Mouse (Mus musculus) hindbrain, embryonic 15.5 days (tissue): ENCODE measurements around the gene Ndufb7. TPM values are rescaled to one million over a fixed set of nuclear protein-coding genes. Genes with fewer than 3 reads are reported as not detected.
"Not testable (repeated sequence)": the region's sequence is repeated elsewhere in the genome, so short reads cannot be mapped to it uniquely, and the experiment has no call there.

Experiments
- ATAC-seq: fragments of 200-750 bp; cut with Nextera tagmentation; 2 replicates; pipeline ENCODE4 v1.8.0; 2017; ENCODE audit warnings: low read depth, moderate number of reproducible peaks, moderate TSS enrichment; ENCODE audit not compliant: low FRiP score
- H3K27ac ChIP-seq: fragments of 300-500 bp; sonication (generic); replicated peaks from 2 replicates; pipeline ENCODE4 v1.5.1; 2015; ENCODE audit warnings: mild to moderate bottlenecking, inconsistent platforms
- H3K27me3 ChIP-seq: fragments of 300-500 bp; sonication (generic); 2 replicates; pipeline ENCODE4 v1.6.1; 2015; ENCODE audit warnings: control low read depth, inconsistent platforms
- H3K36me3 ChIP-seq: fragments of 300-500 bp; sonication (generic); 2 replicates; pipeline ENCODE4 v1.6.1; 2015; ENCODE audit warnings: control low read depth, inconsistent platforms
- H3K4me1 ChIP-seq: fragments of 300-500 bp; sonication (generic); replicated peaks from 2 replicates; pipeline ENCODE4 v1.6.1; 2015; ENCODE audit warnings: control low read depth, inconsistent platforms
- H3K4me2 ChIP-seq: fragments of 300-500 bp; sonication (generic); 2 replicates; pipeline ENCODE4 v1.6.1; 2015; ENCODE audit warnings: moderate library complexity, mild to moderate bottlenecking, inconsistent platforms
- H3K4me3 ChIP-seq: fragments of 300-500 bp; sonication (generic); 2 replicates; pipeline ENCODE4 v1.5.1; 2015; ENCODE audit warnings: mild to moderate bottlenecking, inconsistent platforms
- H3K9ac ChIP-seq: fragments of 300-500 bp; sonication (generic); 2 replicates; pipeline ENCODE4 v1.6.1; 2015; ENCODE audit warnings: inconsistent platforms
- H3K9me3 ChIP-seq: fragments of 300-500 bp; sonication (generic); 2 replicates; pipeline ENCODE4 v1.6.1; 2016; ENCODE audit warnings: control low read depth, inconsistent platforms
- WGBS: fragments of 180-500 bp; shearing (Covaris S2); methylation state at CpG from one replicate; pipeline ENCODE4 v1.1.7; 2015; 5-methylcytosine and 5-hydroxymethylcytosine counted together
- polyA plus RNA-seq: library from polyadenylated mRNA; unstranded; fragments of >200 nt; fragmentation: Nextera tagmentation; extraction: Ambion mirVana; gene quantifications from 2 replicates; pipeline ENCODE4 v1.2.1, GENCODE M21; 2015

Gene Ndufb7
- polyA plus RNA-seq, 1 experiment from 2014 or later = 333 TPM

- Histone ChIP-seq H3K9ac (no peak overlapping the region), H3K4me2 (no peak overlapping the region), H3K4me1 (peaks cover 22% of the 10 kb centered on the region), H3K27ac (no peak overlapping the region), H3K4me3 (no peak overlapping the region), H3K9me3 (no peaks in the 10 kb centered on the region), H3K36me3 (peaks cover 29% of the 10 kb centered on the region), H3K27me3 (no peaks in the 10 kb centered on the region)
- WGBS = 84% methylated on average over 4 of the region's 4 CpGs
- ATAC-seq = no peak
Observed at GRCm38 (mm10) chr8:83569165-83569564, 2.7 kb downstream of the Ndufb7 start.

DNA sequence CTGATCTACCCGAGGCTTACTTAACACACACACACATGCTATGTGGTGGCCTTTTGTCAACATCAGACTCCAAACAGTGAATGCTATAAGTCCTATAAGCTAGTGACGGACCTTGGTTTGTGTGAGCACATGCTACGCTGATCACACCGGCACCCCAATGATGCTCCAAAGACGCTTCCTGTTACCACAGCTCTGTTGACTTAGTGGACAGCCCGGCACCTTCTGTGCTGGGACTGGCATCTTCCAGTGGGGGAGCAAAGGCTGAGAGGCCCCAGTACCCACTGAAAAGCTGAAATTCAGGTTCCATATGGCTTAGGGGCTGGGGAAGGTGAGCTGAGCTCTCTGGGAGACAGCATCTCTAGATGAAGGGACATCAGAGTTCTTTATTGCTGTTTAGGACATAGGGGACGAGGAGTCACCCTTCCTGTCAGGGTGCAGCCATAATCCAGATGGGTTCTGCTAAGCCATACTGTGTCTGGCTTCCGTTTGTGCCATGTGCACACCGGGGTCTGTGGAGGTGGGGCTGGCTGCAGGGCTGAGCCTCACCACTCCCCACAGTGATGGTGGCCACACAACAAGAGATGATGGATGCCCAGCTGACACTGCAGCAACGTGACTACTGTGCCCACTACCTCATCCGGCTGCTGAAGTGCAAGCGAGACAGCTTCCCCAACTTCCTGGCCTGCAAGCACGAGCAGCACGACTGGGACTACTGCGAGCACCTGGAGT lies 4.0 kb downstream of the Ndufb7 start:
- H3K9me3 ChIP-seq = no peaks in the 10 kb centered on the region
- ATAC-seq = no peak
- no peak overlapping the region for H3K9ac ChIP-seq
- no peaks in the 10 kb centered on the region for H3K27me3 ChIP-seq
- H3K27ac ChIP-seq = no peak overlapping the region
- no peak overlapping the region for H3K4me3 ChIP-seq
- WGBS = 86% methylated on average over 15 of the region's 15 CpGs
- H3K4me2 ChIP-seq = no peak overlapping the region
- H3K36me3 ChIP-seq = peaks cover 29% of the 10 kb centered on the region
- H3K4me1 ChIP-seq = peaks cover 32% of the 10 kb centered on the region

DNA sequence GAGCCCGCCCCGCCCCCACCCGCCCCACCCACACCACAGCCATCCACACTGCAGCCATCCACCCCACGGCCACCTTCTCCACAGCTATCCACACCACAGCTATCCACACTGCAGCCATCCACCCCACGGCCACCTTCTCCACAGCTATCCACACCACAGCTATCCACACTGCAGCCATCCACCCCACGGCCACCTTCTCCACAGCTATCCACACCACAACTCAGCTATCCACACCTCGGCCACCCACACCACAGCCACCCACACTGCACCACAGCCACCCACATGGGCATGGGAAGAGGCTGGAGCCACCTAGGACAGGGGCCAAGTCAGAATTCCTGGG lies 4.5 kb downstream of the Ndufb7 start:
- H3K4me1 ChIP-seq = peaks cover 38% of the 10 kb centered on the region
- H3K9me3 ChIP-seq, H3K27ac ChIP-seq, H3K27me3 ChIP-seq, H3K4me2 ChIP-seq, H3K4me3 ChIP-seq, H3K9ac ChIP-seq, ATAC-seq: not testable (repeated sequence)
- WGBS = 97% methylated on average over 7 of the region's 7 CpGs
- peaks cover 29% of the 10 kb centered on the region for H3K36me3 ChIP-seq

- H3K4me3 ChIP-seq = no peak overlapping the region
- peaks cover 29% of the 10 kb centered on the region for H3K36me3 ChIP-seq
- no peaks in the 10 kb centered on the region for H3K27me3 ChIP-seq
- WGBS = 95% methylated on average over 10 of the region's 10 CpGs
- no peak overlapping the region for H3K9ac ChIP-seq
- H3K4me2 ChIP-seq = no peak overlapping the region
- H3K27ac ChIP-seq = no peak overlapping the region
- no peaks in the 10 kb centered on the region for H3K9me3 ChIP-seq
- H3K4me1 ChIP-seq = peaks cover 43% of the 10 kb centered on the region
- ATAC-seq = no peak
Observed at GRCm38 (mm10) chr8:83571791-83572190, 5.3 kb downstream of the Ndufb7 start.

- ATAC-seq = no peak
- Histone ChIP-seq H3K4me3 (no peak overlapping the region), H3K27ac (no peak overlapping the region), H3K9me3 (no peaks in the 10 kb centered on the region), H3K27me3 (no peaks in the 10 kb centered on the region), H3K4me1 (peaks cover 46% of the 10 kb centered on the region), H3K36me3 (peaks cover 29% of the 10 kb centered on the region), H3K4me2 (no peak overlapping the region), H3K9ac (no peak overlapping the region)
- WGBS = 87% methylated on average over 5 of the region's 5 CpGs
Observed at GRCm38 (mm10) chr8:83572246-83572812, 5.9 kb downstream of the Ndufb7 start.

GRCm38 (mm10) chr8:83573140-83573875 lies 6.8 kb downstream of the Ndufb7 start:
- Histone ChIP-seq H3K9ac (no peak overlapping the region), H3K27me3 (no peaks in the 10 kb centered on the region), H3K4me1 (peaks cover 43% of the 10 kb centered on the region), H3K4me3 (no peak overlapping the region), H3K4me2 (no peak overlapping the region), H3K36me3 (peaks cover 29% of the 10 kb centered on the region), H3K9me3 (no peaks in the 10 kb centered on the region), H3K27ac (no peak overlapping the region)
- 82% methylated on average over 18 of the region's 18 CpGs for WGBS
- ATAC-seq = no peak

- peaks cover 53% of the 10 kb centered on the region for H3K4me1 ChIP-seq
- no peak overlapping the region for H3K27ac ChIP-seq
- WGBS = 82% methylated on average over 15 of the region's 15 CpGs
- no peak for ATAC-seq
- no peak overlapping the region for H3K4me2 ChIP-seq
- H3K27me3 ChIP-seq = no peaks in the 10 kb centered on the region
- no peak overlapping the region for H3K4me3 ChIP-seq
- no peak overlapping the region for H3K9ac ChIP-seq
- H3K9me3 ChIP-seq = no peaks in the 10 kb centered on the region
- H3K36me3 ChIP-seq = peaks cover 29% of the 10 kb centered on the region
Observed at GRCm38 (mm10) chr8:83574631-83575315, 8.3 kb downstream of the Ndufb7 start.

- no peak overlapping the region; the same call in 1 of the 2 replicates for H3K27ac ChIP-seq
Observed at GRCm38 (mm10) chr8:83575561-83576515, 9.4 kb downstream of the Ndufb7 start.

DNA sequence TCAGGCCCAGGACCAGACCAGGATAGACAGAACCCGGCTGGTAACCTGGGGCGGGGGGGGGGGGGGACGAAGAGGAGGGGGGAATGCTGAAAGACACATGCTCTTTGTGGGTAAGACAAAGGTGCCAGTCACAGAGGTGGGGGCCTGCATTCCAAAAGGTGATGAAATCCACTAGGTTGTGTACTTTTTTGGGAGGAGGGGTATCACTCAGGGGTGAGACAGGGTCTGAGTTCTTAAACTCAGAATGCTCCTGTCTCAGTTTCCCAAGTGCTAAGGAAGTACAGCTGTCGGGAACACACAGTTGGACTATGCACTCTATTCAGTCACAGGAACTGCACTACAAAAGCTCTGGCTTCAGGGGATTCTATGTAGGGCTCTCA lies 10.0 kb downstream of the Ndufb7 start:
- WGBS = 68% methylated on average over 2 of the region's 4 CpGs
- Histone ChIP-seq H3K9me3 (no peaks in the 10 kb centered on the region), H3K9ac (no peak overlapping the region), H3K36me3 (peaks cover 18% of the 10 kb centered on the region), H3K27me3 (no peaks in the 10 kb centered on the region), H3K4me2 (no peak overlapping the region), H3K4me3 (no peak overlapping the region), H3K27ac (no peak overlapping the region), H3K4me1 (peaks cover 60% of the 10 kb centered on the region)
- ATAC-seq = no peak

More at GRCm38 (mm10) chr8:83575561-83576515, 9.4 kb downstream of the Ndufb7 start:
- Histone ChIP-seq H3K9me3 (no peaks in the 10 kb centered on the region), H3K4me2 (no peak overlapping the region), H3K9ac (no peak overlapping the region), H3K27me3 (no peaks in the 10 kb centered on the region), H3K4me3 (no peak overlapping the region), H3K36me3 (peaks cover 22% of the 10 kb centered on the region), H3K4me1 (peaks cover 59% of the 10 kb centered on the region)
- ATAC-seq = no peak
- 78% methylated on average over 17 of the region's 17 CpGs for WGBS

DNA sequence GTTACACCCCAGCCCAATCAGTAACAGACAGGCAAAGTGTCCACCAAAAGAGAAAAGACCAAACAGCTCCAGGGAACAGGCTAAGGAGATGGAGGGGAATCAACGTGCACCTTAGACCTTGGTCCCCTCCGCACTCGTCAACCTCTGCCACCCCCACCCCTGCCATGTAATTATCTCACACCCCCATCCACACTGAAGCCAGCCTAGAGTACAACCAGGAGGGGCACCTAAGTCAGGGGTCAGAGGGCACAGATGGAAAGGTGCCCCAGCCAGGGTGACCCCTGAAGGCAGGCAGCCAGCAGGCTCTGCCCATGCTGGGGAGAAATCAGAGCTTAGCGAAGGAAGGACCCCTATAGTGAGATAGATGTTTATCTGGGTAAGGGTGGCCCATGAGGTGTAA lies 10.4 kb downstream of the Ndufb7 start:
- no peak for ATAC-seq
- Histone ChIP-seq H3K9ac (no peak overlapping the region), H3K4me1 (peaks cover 64% of the 10 kb centered on the region)

DNA sequence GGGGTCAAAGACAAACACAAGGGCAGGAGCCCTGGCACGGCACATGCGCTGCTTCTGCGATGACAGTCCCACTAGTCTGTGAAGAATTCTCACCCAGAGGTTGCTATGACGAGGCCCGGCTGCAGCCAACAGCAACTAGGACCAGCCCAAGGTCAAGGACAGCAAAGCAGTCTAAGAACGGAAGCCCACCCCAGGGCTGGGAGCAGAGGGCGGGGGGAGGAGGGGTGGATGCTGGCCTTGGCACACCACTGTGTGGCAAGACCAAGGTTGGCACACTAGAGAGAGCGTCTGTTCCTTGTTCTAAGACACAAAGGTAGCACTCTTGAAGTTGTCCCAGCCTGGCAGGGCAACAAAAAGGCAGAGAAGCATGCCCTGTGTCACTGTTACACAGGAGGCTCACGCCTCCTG lies 10.9 kb downstream of the Ndufb7 start:
- H3K9me3 ChIP-seq = no peaks in the 10 kb centered on the region
- H3K4me2 ChIP-seq = no peak overlapping the region
- peaks cover 69% of the 10 kb centered on the region for H3K4me1 ChIP-seq
- WGBS = 50% methylated on average over 9 of the region's 9 CpGs
- no peak overlapping the region for H3K27ac ChIP-seq
- ATAC-seq = 0 out of 2 replicates have a peak, but pooled peaks have one; percentile 15
- H3K9ac ChIP-seq = no peak overlapping the region
- H3K27me3 ChIP-seq = no peaks in the 10 kb centered on the region
- no peak overlapping the region for H3K4me3 ChIP-seq
- peaks cover 9% of the 10 kb centered on the region for H3K36me3 ChIP-seq

More for the DNA sequence above, 10.4 kb downstream of the Ndufb7 start:
- H3K4me3 ChIP-seq = no peak overlapping the region
- H3K36me3 ChIP-seq = peaks cover 14% of the 10 kb centered on the region
- no peaks in the 10 kb centered on the region for H3K27me3 ChIP-seq
- no peaks in the 10 kb centered on the region for H3K9me3 ChIP-seq
- no peak overlapping the region for H3K4me2 ChIP-seq
- H3K27ac ChIP-seq = no peak overlapping the region
- WGBS = 73% methylated on average over 4 of the region's 4 CpGs
